Mouse (Mus musculus): ENCODE results near the gene Denr.

Gene Denr

GRCm38 (mm10) chr5:123969216-123969615 is 62.2 kb downstream of the Denr start:
- DNase-seq (ENCODE audit: low spot score in 2 of 2): no peak

- DNase-seq (ENCODE audit: low spot score in 2 of 2): no peak
Measured at GRCm38 (mm10) chr5:123970576-123970975, 63.6 kb downstream of the Denr start.

- no peak for DNase-seq (ENCODE audit: low spot score in 2 of 2)
Measured at GRCm38 (mm10) chr5:123972453-123972852, 65.5 kb downstream of the Denr start.

GRCm38 (mm10) chr5:123973299-123974178 is 66.6 kb downstream of the Denr start, which contains the start of gene Hip1r:
Gene Hip1r, plus strand, starts transcription at chr5:123973628.
- peak; percentile 45 to 68 for DNase-seq (ENCODE audit: low spot score in 2 of 2)

GRCm38 (mm10) chr5:123974179-123974485 is 67.2 kb downstream of the Denr start:
- no peak for DNase-seq (ENCODE audit: low spot score in 2 of 2)

GRCm38 (mm10) chr5:123974616-123975111 is 67.7 kb downstream of the Denr start:
- no peak for DNase-seq (ENCODE audit: low spot score in 2 of 2)

GRCm38 (mm10) chr5:123975668-123976180 is 68.7 kb downstream of the Denr start:
- DNase-seq (ENCODE audit: low spot score in 2 of 2): no peak

- DNase-seq (ENCODE audit: low spot score in 2 of 2): no peak
Measured at GRCm38 (mm10) chr5:123977231-123977630, 70.3 kb downstream of the Denr start.

GRCm38 (mm10) chr5:123978131-123978530 is 71.2 kb downstream of the Denr start:
- DNase-seq (ENCODE audit: low spot score in 2 of 2): no peak
